Mouse (Mus musculus) 3T3-L1 (cell line): ENCODE results near the gene Dcst2.
A peak's percentile ranks its signal among the peaks of the same experiment; 100 is the strongest.

Experiments
- DNase-seq: peaks from one replicate; pipeline ENCODE4 v3.0.0-alpha.2; 2015; ENCODE audit warnings: low read depth, low spot score

Dcst2 gene

GRCm38 (mm10) chr3:89360237-89360636 is 1.5 kb upstream of the Dcst2 start:
- no peak for DNase-seq

GRCm38 (mm10) chr3:89364631-89365030 is 2.9 kb downstream of the Dcst2 start:
- no peak for DNase-seq

- no peak for DNase-seq
These were observed 3.3 kb downstream of the Dcst2 start, which contains the start of gene Dcst1 for GRCm38 (mm10) chr3:89365153-89365485. Dcst1 (minus strand) TSS chr3:89365253.

GRCm38 (mm10) chr3:89365486-89366414 is 4.0 kb downstream of the Dcst2 start:
- no peak for DNase-seq

DNA sequence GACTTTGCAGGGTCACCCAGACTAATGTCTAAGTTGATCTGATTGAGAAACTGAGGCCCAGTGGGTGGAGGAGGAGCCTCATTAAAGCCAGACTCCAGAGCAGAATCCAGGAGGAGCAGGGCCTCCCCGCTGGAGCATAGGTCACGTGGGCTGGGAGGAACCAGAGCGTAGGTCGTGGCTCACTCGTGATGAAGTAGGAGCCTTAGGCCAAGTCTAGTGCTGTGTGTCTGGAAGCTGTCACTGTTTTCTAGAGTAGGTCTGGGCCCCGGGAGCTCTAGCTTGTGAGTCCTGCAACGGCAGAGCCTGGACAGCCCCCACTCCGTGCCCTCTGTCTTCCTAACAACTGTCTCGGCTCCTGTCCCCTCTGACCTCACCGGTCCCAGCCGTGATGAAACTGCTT is 5.6 kb downstream of the Dcst2 start:
- DNase-seq = no peak

GRCm38 (mm10) chr3:89373581-89374231 is 11.9 kb downstream of the Dcst2 start:
- no peak for DNase-seq

GRCm38 (mm10) chr3:89377831-89378230 is 16.1 kb downstream of the Dcst2 start:
- DNase-seq = no peak

DNA sequence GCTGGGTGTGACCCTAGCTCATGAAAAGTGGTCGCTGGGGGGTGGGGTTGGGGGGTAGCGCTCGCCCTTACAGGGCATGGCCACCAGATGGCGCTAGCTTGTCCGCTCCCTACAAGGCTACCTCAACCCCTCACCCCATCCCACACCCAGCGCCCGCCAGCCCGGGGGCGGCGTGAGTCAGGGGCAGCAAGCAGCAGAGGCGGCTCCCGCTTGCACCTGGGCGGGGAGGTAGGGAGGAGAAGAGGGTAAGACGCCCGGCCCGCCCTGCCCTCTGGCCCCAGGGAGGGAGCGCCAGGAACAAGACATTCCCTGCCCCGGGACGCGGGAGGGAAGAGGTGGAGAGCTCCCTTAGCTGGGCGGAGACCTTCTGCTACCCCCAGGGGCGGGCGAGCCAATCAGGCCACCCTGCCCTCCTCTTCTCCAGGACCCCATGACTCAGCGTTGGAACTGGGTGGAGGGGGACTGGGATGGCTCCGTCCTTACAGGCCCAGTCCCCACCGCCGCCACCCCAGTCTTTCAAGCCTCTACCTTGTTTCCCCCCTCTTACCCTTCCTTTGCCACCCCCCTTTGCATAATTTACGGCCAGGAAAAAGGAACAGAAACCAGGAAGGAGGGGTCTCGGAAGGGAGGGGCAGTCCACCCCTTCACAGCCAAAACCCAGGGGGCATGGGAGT is 16.8 kb downstream of the Dcst2 start:
- peak; percentile 85 for DNase-seq

DNA sequence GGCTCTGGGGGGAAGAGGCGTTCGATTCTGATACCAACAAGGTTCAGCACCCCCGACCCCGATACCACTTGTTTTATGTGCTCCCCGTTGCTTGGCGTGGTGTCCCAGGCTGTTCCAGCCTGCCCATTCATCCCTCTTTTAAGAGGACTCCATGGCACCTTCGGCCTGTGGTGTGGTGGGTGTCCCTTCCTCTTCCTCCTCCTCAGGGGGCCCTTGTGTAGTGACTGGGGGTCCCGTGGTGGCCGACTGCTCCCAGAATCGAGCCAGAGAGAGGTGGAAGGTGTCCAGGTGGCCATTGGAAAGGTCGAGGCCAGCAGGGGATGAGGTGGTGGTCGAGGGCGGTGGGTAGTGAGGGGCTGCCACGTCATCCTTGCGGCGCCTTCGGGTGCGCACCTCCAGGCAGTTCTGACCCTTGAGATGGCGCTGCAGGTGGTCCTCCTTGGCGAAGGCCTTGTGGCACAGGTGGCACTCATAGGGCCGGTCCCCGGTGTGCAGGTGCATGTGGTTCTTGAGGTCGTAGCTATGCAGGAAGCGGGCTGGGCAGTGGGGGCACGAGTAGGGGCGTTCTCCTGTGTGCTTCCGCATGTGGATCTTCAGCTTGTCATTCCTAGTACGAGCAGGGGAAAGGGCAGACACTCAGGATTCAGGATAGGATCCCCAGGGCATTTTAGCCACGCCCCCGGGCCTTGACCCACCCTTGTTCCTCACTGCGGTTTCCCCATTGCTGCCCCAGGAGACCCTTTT is 17.8 kb downstream of the Dcst2 start:
- no peak for DNase-seq

DNA sequence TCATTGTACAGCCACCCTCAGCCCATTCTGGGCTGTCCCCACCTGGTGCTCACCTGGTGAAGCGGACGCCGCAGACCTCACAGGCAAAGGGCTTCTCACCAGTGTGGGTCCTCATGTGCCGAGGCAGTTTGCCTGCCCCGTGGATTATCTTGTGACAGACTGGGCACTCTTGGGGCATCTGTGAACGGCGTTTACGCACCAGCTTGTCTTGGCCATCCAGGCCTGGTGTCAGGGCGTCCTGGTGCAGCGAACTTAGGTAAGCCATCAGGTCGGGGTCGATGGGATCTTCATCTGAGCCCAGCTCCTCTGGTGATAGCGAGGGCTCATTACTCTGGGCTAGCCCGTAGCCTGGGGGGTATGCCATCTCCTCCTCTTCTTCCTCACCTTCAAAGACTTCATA is 18.5 kb downstream of the Dcst2 start:
- DNase-seq = no peak

- no peak for DNase-seq
These were observed 18.9 kb downstream of the Dcst2 start for GRCm38 (mm10) chr3:89380711-89381110.

DNA sequence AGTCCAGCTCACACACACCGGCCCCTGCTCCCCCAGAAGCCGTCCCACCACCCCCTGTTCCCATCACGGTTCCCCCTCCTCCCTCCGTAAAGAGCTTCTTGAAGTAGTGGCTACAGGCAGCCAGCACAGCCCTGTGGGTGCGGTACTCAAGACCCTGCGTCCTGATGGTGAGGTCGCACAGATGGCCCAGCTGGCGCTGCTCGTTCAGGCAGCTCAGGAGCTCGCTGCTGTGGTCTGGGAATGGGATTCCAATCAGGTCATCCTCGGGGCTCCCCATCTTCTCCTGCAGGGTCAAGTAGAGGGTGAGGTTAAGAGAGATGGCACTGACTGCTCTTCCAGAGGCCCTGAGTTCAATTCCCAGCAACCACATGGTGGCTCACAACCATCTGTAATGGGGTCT is 19.5 kb downstream of the Dcst2 start:
- DNase-seq = no peak

- DNase-seq = no peak
These were observed 20.5 kb downstream of the Dcst2 start for GRCm38 (mm10) chr3:89382033-89382882.

DNA sequence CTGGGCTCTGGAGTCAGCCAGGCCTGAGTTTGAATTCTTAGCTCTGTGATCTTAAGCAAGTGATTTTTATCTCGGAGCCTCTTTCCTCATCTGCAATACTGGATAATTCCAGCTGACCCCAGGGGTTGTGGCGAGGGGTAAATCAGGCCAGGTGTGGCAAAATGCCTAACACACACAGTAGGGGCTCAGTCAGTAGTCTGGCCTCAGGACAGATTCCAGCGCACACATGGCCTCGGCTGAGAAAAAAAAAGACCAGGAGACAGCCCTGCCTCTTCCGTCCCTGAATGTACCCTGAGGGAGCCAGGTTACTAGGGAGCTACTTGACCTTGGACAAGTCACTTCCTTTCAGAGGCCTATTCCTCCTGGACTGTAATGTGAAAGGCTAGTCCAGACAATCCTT is 21.2 kb downstream of the Dcst2 start:
- no peak for DNase-seq

DNA sequence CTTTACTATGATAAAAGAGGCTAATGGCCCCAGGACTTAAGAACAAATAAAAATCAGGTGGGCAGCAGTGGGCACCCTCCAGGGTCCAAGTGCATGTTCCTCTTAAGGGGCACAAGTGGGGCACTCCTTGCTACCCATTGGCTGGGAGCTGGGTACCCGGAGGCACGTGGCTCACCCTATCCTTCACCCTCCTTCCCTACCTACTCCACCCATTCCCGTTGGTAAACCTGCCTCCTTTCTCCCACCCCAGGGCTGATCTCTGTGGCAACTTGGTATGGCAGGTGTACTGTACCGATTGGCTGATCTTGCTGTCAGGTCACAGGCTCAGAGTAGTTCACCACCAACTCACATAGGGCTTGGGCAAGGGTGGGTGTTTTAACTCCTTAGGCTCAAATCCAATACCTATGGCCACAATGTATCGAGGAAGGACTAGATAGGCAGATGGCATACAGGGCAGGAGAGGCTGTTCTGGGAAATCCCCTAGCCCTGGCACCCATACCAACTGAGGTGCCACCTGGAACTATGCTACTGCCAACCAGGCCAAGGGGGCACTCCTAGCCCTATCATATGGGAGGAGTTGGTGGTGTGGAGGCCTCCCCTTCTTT is 22.0 kb downstream of the Dcst2 start:
- DNase-seq = no peak

DNA sequence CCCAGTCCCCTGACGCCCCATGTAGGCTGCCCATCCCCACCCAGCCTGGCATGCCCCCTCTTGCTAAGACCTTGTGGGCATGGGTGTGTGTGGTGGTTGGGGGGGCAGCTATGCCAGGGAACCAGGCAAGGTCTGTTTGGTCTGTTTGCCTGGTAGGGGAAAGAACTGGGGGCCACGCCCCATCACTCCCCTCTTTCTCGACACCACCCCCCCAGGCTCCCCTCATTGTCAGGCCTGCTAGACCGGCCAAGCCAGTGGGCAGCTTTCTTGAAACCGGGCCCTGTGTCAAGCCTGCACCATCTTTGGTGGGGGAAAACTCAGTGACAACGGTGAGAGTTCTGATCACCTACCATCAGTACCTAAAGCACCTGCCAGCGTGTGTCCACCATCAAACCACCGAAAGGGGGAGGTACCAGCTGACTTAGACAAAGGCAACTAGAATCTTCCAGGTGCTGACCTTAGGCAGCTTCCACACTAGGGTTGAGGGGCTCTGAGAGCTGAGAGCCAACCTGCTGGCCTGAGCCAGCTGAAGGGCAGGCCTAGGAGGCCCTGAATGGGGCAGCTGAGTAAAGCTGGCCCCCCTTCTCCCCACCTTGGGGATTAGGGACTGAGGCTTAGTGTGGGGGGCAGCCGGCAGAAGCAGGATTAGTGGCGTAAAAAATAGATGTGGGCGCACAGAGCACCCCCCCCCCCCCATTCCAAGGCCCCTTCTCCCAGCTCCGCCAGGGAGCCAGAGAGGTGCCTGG is 22.7 kb downstream of the Dcst2 start:
- DNase-seq = no peak

- no peak for DNase-seq
These were observed 23.7 kb downstream of the Dcst2 start for GRCm38 (mm10) chr3:89385451-89385850.

DNA sequence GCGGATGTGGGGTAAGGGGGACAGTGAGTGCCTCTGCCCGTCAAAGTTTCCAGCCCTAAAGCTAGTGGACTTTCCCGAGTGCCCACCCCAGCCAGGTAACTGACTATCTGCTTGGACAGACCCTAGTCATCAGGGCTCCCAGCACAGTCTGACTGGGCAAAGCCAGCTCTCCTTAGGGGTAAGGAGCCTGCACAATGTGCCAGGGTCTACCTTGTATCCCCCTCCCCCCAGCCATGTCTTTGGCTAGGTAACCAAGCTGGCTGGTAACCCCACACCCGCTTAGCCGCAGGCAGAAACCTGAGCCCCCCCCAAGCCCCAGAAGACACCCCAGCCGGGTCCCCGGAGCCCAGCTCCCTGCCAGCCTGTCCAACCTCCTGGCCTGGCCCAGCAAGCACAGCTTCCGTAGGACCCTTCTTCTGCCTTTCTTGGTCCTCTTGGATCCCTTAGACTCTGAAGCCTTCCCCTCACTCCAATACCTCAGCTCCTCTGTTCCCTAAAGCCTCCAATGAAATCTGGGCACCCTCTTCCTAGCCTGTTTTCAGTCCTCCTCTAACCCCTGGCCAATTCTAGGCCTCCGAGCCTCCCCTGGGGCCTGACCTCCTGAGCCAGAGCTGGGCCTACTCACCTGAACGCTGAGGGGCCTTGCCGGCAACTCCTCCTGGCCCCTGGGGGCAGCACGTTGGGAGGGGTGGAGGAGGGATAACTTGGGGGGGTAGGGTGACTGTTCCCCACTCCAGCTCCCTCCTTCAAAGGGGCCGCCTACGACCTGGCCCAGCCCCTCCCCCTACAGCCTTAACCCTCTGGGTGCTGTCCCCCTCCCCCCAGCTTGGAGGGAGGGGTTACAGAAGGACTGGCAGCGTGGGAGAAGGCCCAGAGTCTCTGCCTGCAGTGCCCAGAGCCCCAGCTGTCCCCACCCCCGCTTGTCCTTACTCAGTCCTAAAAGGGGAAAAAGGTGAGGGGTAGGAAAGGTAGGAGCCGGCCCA is 25.0 kb downstream of the Dcst2 start:
- no peak for DNase-seq

GRCm38 (mm10) chr3:89387632-89388031 is 25.9 kb downstream of the Dcst2 start:
- DNase-seq = no peak
